Mouse (Mus musculus) embryonic stem cell, embryonic (primary cell): ENCODE data around the gene Gm12888.
"Not testable (repeated sequence)": the region's sequence is repeated elsewhere in the genome, so short reads cannot be mapped to it uniquely, and the experiment has no call there.

ENCODE experiments used
- CTCF ChIA-PET, 4 experiments: fragments of 300-600 bp in 2 of 4; fragments of 350-600 bp in 2 of 4; sonication (Branson Sonifier 250); formaldehyde crosslinking; loops; one replicate each; lab custom pipeline; 2022; ENCODE audit warnings: inconsistent platforms in 2 of 4; lab: Charles Lee
- POLR2A ChIA-PET, 4 experiments: fragments of 300-600 bp in 2 of 4; fragments of 350-600 bp in 2 of 4; sonication (Branson Sonifier 250); formaldehyde crosslinking; loops; one replicate each; lab custom pipeline; 2022; ENCODE audit warnings: antibody characterized with exemption in 4 of 4, inconsistent platforms in 1 of 4; lab: Charles Lee

Gene Gm12888

GRCm38 (mm10) chr4:121324817-121325216 lies at the start of gene Gm12888:
Gm12888 (minus strand) TSS chr4:121324917.
- POLR2A ChIA-PET, CTCF ChIA-PET: not testable (repeated sequence)
